Mouse (Mus musculus) myocyte (in vitro differentiated cells): ENCODE measurements around the gene Dnah6. TPM values are rescaled to one million over a fixed set of nuclear protein-coding genes. Genes with fewer than 3 reads are reported as not detected.
A peak's percentile ranks its signal among the peaks of the same experiment; 100 is the strongest.

Experiments used
- H3K27me3 ChIP-seq: one replicate; pipeline ENCODE4 v1.6.1; 2011; ENCODE audit not compliant: control insufficient read depth, insufficient read depth, insufficient read length
- H3K36me3 ChIP-seq: one replicate; pipeline ENCODE4 v1.6.1; 2011; ENCODE audit not compliant: control insufficient read depth, insufficient read depth
- H3K4me2 ChIP-seq: one replicate; pipeline ENCODE4 v1.6.1; 2011; ENCODE audit warnings: low read depth, control low read depth
- H3K4me3 ChIP-seq: one replicate; pipeline ENCODE4 v1.5.1; 2011; ENCODE audit warnings: mild to moderate bottlenecking, control low read depth, moderate library complexity
- H3K79me2 ChIP-seq: one replicate; pipeline ENCODE4 v1.6.1; 2011; ENCODE audit not compliant: control insufficient read depth, insufficient read depth
- H3ac ChIP-seq: one replicate; pipeline ENCODE4 v1.6.1; 2011; ENCODE audit not compliant: control insufficient read depth, insufficient read length
- CEBPB ChIP-seq: IDR thresholded peaks from 2 replicates; pipeline ENCODE4 v1.6.1; 2011; ENCODE audit warnings: mild to moderate bottlenecking, moderate library complexity; ENCODE audit not compliant: poor library complexity, insufficient read depth, severe bottlenecking
- E2F4 ChIP-seq: IDR thresholded peaks from one replicate; pipeline ENCODE4 v1.6.1; 2011; ENCODE audit warnings: mild to moderate bottlenecking, control low read depth, moderate library complexity; ENCODE audit not compliant: insufficient read depth
- MAX ChIP-seq: IDR thresholded peaks from one replicate; pipeline ENCODE4 v1.6.1; 2011; ENCODE audit warnings: low read depth, mild to moderate bottlenecking, control low read depth
- MYOD1 ChIP-seq, 3 experiments: IDR thresholded peaks; one replicate each; pipeline ENCODE4 v1.6.1; 2011; ENCODE audit warnings: control low read depth in 2 of 3, low read depth in 2 of 3, mild to moderate bottlenecking in 2 of 3, moderate library complexity in 1 of 3; ENCODE audit not compliant: insufficient read length in 2 of 3, control insufficient read depth in 1 of 3
- MYOG ChIP-seq, 3 experiments: IDR thresholded peaks; one replicate each; pipeline ENCODE4 v1.6.1; 2011; ENCODE audit warnings: control low read depth in 2 of 3, low read depth in 2 of 3, mild to moderate bottlenecking in 2 of 3; ENCODE audit not compliant: insufficient read length in 2 of 3, control insufficient read depth in 1 of 3, insufficient read depth in 1 of 3
- POLR2A ChIP-seq: IDR thresholded peaks from one replicate; pipeline ENCODE4 v1.6.1; 2011; ENCODE audit warnings: low read depth, mild to moderate bottlenecking, control low read depth, moderate library complexity; ENCODE audit not compliant: insufficient read length
- POLR2AphosphoS2 ChIP-seq: IDR thresholded peaks from one replicate; pipeline ENCODE4 v1.6.1; 2011; ENCODE audit warnings: low read depth, control low read depth; ENCODE audit not compliant: insufficient read length
- REST ChIP-seq: IDR thresholded peaks from one replicate; pipeline ENCODE4 v1.6.1; 2011; ENCODE audit warnings: mild to moderate bottlenecking, control low read depth, moderate library complexity; ENCODE audit not compliant: insufficient read depth, insufficient read length
- SRF ChIP-seq: IDR thresholded peaks from one replicate; pipeline ENCODE4 v1.6.1; 2011; ENCODE audit warnings: low read depth; ENCODE audit not compliant: control insufficient read depth, insufficient read length
- TCF12 ChIP-seq: IDR thresholded peaks from one replicate; pipeline ENCODE4 v1.6.1; 2011; ENCODE audit warnings: mild to moderate bottlenecking, control low read depth; ENCODE audit not compliant: poor library complexity, insufficient read depth, severe bottlenecking
- TCF3 ChIP-seq: IDR thresholded peaks from one replicate; pipeline ENCODE4 v1.6.1; 2011; ENCODE audit warnings: low read depth, control low read depth; ENCODE audit not compliant: insufficient read length
- USF1 ChIP-seq: IDR thresholded peaks from one replicate; pipeline ENCODE4 v1.6.1; 2011; ENCODE audit warnings: low read depth, mild to moderate bottlenecking, control low read depth, moderate library complexity
- polyA plus RNA-seq: library from polyadenylated mRNA; unstranded; fragments of >200 nt; fragmentation: generic; extraction: Trizol; gene quantifications from one replicate; pipeline ENCODE4 v1.2.1, GENCODE M21; 2012; ENCODE audit warnings: missing spikeins

Dnah6 gene
- polyA plus RNA-seq, 1 experiment = 0.01 TPM

GRCm38 (mm10) chr6:73140836-73141235, 80.6 kb downstream of the Dnah6 start:
- H3K4me3 ChIP-seq = no peak overlapping the region
- H3K79me2 ChIP-seq = no peaks in the 10 kb centered on the region
- H3ac ChIP-seq = no peak overlapping the region
- TF ChIP-seq POLR2AphosphoS2 (no peak), TCF12 (no peak), MAX (no peak), POLR2A (no peak), CEBPB (no peak), MYOD1 (IDR thresholded peaks at IDR 0.05; ENCODE audit: control insufficient read depth in 1 of 3, insufficient read length in 2 of 3, low read depth in 2 of 3) (no peak), E2F4 (no peak), USF1 (no peak), REST (no peak), SRF (no peak), MYOG (IDR thresholded peaks at IDR 0.05; ENCODE audit: control insufficient read depth in 1 of 3, insufficient read depth in 1 of 3, insufficient read length in 2 of 3, low read depth in 2 of 3) (no peak), TCF3 (no peak)
- no peaks in the 10 kb centered on the region for H3K36me3 ChIP-seq
- no peak overlapping the region for H3K4me2 ChIP-seq
- H3K27me3 ChIP-seq = no peaks in the 10 kb centered on the region

GRCm38 (mm10) chr6:73132784-73133183, 88.7 kb downstream of the Dnah6 start:
- TF ChIP-seq TCF3 (no peak), TCF12 (no peak), E2F4 (no peak), MYOD1 (IDR thresholded peaks at IDR 0.05; ENCODE audit: control insufficient read depth in 1 of 3, insufficient read length in 2 of 3, low read depth in 2 of 3) (no peak), REST (no peak)
- Histone ChIP-seq H3K79me2 (no peaks in the 10 kb centered on the region), H3K27me3 (no peaks in the 10 kb centered on the region), H3K4me3 (no peak overlapping the region), H3K36me3 (no peaks in the 10 kb centered on the region), H3ac (no peak overlapping the region), H3K4me2 (no peak overlapping the region)

- Histone ChIP-seq H3K4me2 (no peak overlapping the region), H3K36me3 (no peaks in the 10 kb centered on the region), H3K4me3 (no peak overlapping the region), H3ac (no peak overlapping the region), H3K79me2 (no peaks in the 10 kb centered on the region), H3K27me3 (no peaks in the 10 kb centered on the region)
- no peak for TF ChIP-seq SRF
- no peak for TF ChIP-seq REST
- peak; percentile 8 for TF ChIP-seq TCF12
- TF ChIP-seq MYOG (IDR thresholded peaks at IDR 0.05; ENCODE audit: control insufficient read depth in 1 of 3, insufficient read depth in 1 of 3, insufficient read length in 2 of 3, low read depth in 2 of 3) = peak in 2 of 3 experiments; percentile 37 to 81
- no peak for TF ChIP-seq POLR2AphosphoS2
- TF ChIP-seq MYOD1 (IDR thresholded peaks at IDR 0.05; ENCODE audit: control insufficient read depth in 1 of 3, insufficient read length in 2 of 3, low read depth in 2 of 3) = peak in 2 of 3 experiments; percentile 56 to 75
- no peak for TF ChIP-seq USF1
These were observed 93.9 kb downstream of the Dnah6 start for GRCm38 (mm10) chr6:73127594-73127993.

- H3ac ChIP-seq = no peak overlapping the region
These were observed 101.1 kb downstream of the Dnah6 start for GRCm38 (mm10) chr6:73120348-73120747.

GRCm38 (mm10) chr6:73113898-73114297, 107.6 kb downstream of the Dnah6 start:
- Histone ChIP-seq H3K4me2 (no peak overlapping the region), H3K27me3 (no peaks in the 10 kb centered on the region), H3K36me3 (no peaks in the 10 kb centered on the region)

More at GRCm38 (mm10) chr6:73120348-73120747, 101.1 kb downstream of the Dnah6 start:
- Histone ChIP-seq H3K79me2 (no peaks in the 10 kb centered on the region), H3K27me3 (no peaks in the 10 kb centered on the region), H3K4me3 (no peak overlapping the region), H3K4me2 (no peak overlapping the region), H3K36me3 (no peaks in the 10 kb centered on the region)
- TF ChIP-seq CEBPB (no peak), MYOD1 (IDR thresholded peaks at IDR 0.05; ENCODE audit: control insufficient read depth in 1 of 3, insufficient read length in 2 of 3, low read depth in 2 of 3) (no peak), E2F4 (no peak), REST (no peak), TCF12 (no peak), USF1 (no peak), TCF3 (no peak), POLR2A (no peak), POLR2AphosphoS2 (no peak), SRF (no peak)

More at GRCm38 (mm10) chr6:73113898-73114297, 107.6 kb downstream of the Dnah6 start:
- TF ChIP-seq MYOG (IDR thresholded peaks at IDR 0.05; ENCODE audit: control insufficient read depth in 1 of 3, insufficient read depth in 1 of 3, insufficient read length in 2 of 3, low read depth in 2 of 3) = no peak
- no peak for TF ChIP-seq TCF12
- no peak for TF ChIP-seq E2F4
- no peak for TF ChIP-seq USF1
- TF ChIP-seq CEBPB = no peak
- no peak for TF ChIP-seq TCF3
- no peak for TF ChIP-seq REST
- Histone ChIP-seq H3ac (no peak overlapping the region), H3K4me3 (no peak overlapping the region), H3K79me2 (no peaks in the 10 kb centered on the region)
